17 mouse cellular contexts compared by ENCODE assay signal in genomic region chr9:68637301-68637700, GRCm38 (mm10). TPM values are rescaled to one million over a fixed set of nuclear protein-coding genes. Genes with fewer than 3 reads are reported as not detected.
A peak's percentile ranks its signal among the peaks of the same experiment; 100 is the strongest.
DNase-seq lines count a peak whose midpoint lies in the region; TF ChIP-seq lines count a peak whose summit lies in the region.
"Had no signal": no experiment of that assay in that cellular context is flagged by ENCODE, and none has a peak within 500 bp of the region (broad histone marks: within the 10 kb centered on the region; RNA-seq: fewer than 3 reads in every experiment).

No protein-coding gene starts in this region.

- H3K36me3 ChIP-seq in heart, embryonic 10.5 days, result no peaks in the 10 kb centered on the region
- H3K36me3 ChIP-seq: embryonic facial prominence, embryonic 12.5 days; embryonic facial prominence, embryonic 15.5 days; hindbrain, embryonic 12.5 days; hindbrain, embryonic 15.5 days had no signal

- TF ChIP-seq POLR2A in cerebellum, adult 2 months (IDR thresholded peaks at IDR 0.05; ENCODE audit: borderline replicate concordance, insufficient read depth, low read length), result no peak

- DNase-seq in cerebellum, adult 2 months, result peak; percentile 35 to 58
- no peak for DNase-seq in cerebellum, adult 9-11 months
- DNase-seq in heart, adult 11 months, result peak; percentile 85
- no peak for DNase-seq in heart, embryonic 10.5 days (ENCODE audit: low spot score)
- DNase-seq in cerebellum, postnatal 25 days, result peak; percentile 57 to 77
- DNase-seq in gastrocnemius, adult 2 months, result no peak
- DNase-seq: adrenal gland, adult 2 months; adrenal gland, postnatal 14 days; forebrain, postnatal 0 days; gastrocnemius, postnatal 25 days; heart, adult 2 months; kidney, adult 2 months had no signal

- H3K27ac ChIP-seq in cerebellum, adult 2 months (ENCODE audit: insufficient read depth, low read length), result no peak overlapping the region
- no peak overlapping the region for H3K27ac ChIP-seq in heart, embryonic 10.5 days
- no peak overlapping the region for H3K27ac ChIP-seq in gastrocnemius, adult 2 months
- H3K27ac ChIP-seq: embryonic facial prominence, embryonic 12.5 days; embryonic facial prominence, embryonic 15.5 days; heart, adult 2 months; hindbrain, embryonic 12.5 days; hindbrain, embryonic 15.5 days had no signal

- no peaks in the 10 kb centered on the region for H3K27me3 ChIP-seq in cerebellum, adult 2 months (ENCODE audit: control insufficient read depth, insufficient read depth, low read length)
- no peaks in the 10 kb centered on the region for H3K27me3 ChIP-seq in heart, embryonic 10.5 days (ENCODE audit: insufficient read depth, poor library complexity, severe bottlenecking)
- H3K27me3 ChIP-seq: embryonic facial prominence, embryonic 12.5 days; hindbrain, embryonic 12.5 days; hindbrain, embryonic 15.5 days had no signal

- intact Hi-C loops in gastrocnemius, adult 2 months (cut with DNase I), result no loop called here

- TF ChIP-seq CTCF in cerebellum, adult 2 months (IDR thresholded peaks at IDR 0.05; ENCODE audit: borderline replicate concordance, insufficient read depth, low read depth, low read length), result no peak
- no peak for TF ChIP-seq CTCF in gastrocnemius, adult 2 months (IDR thresholded peaks at IDR 0.05)

- WGBS in cerebellum, adult 2 months, result 27% methylated on average over 8 of the region's 8 CpGs
- 84% methylated on average over 8 of the region's 8 CpGs for WGBS in heart, embryonic 10.5 days

- no peak overlapping the region for H3K4me3 ChIP-seq in cerebellum, adult 2 months (replicated peaks; ENCODE audit: insufficient read depth, low read depth, low read length)
- H3K4me3 ChIP-seq in heart, embryonic 10.5 days, result no peak overlapping the region
- H3K4me3 ChIP-seq in gastrocnemius, adult 2 months, result no peak overlapping the region
- H3K4me3 ChIP-seq: embryonic facial prominence, embryonic 12.5 days; embryonic facial prominence, embryonic 15.5 days; heart, adult 2 months; hindbrain, embryonic 12.5 days; hindbrain, embryonic 15.5 days had no signal

- peaks cover 3% of the 10 kb centered on the region for H3K4me1 ChIP-seq in cerebellum, adult 2 months (ENCODE audit: control insufficient read depth, insufficient read depth, low read length)
- H3K4me1 ChIP-seq in heart, embryonic 10.5 days, result no peaks in the 10 kb centered on the region
- H3K4me1 ChIP-seq: embryonic facial prominence, embryonic 12.5 days; embryonic facial prominence, embryonic 15.5 days; hindbrain, embryonic 12.5 days; hindbrain, embryonic 15.5 days had no signal

- no peaks in the 10 kb centered on the region for H3K9me3 ChIP-seq in heart, embryonic 10.5 days
- H3K9me3 ChIP-seq: embryonic facial prominence, embryonic 12.5 days; embryonic facial prominence, embryonic 15.5 days; hindbrain, embryonic 12.5 days; hindbrain, embryonic 15.5 days had no signal

RNA-seq across cellular contexts. Expression of gene Rora, which starts 16.3 kb away (rescaled TPM):
- polyA plus RNA-seq in cerebellum, adult 2 months (2012; rRNA removed), result 58.4 and 62.4 TPM in 2 replicates
- polyA plus RNA-seq in heart, embryonic 10.5 days (2016; fragmentation: Nextera tagmentation; extraction: Ambion mirVana), result 5.0 and 5.1 TPM in 2 replicates
- 100 to 1,000 TPM in 1 of 2 experiments, 10 to 100 TPM in 1; 60.6 to 112 TPM for total RNA-seq in gastrocnemius, adult 2 months (2021)
- total RNA-seq: MEL had no signal

Comparison
In these comparisons a context has a peak if more than half of its experiments do, and no peak if none do; other contexts are left out.
1. DNase-seq: peak in cerebellum, adult 2 months (2 of 2), heart, adult 11 months (single experiment) and cerebellum, postnatal 25 days (2 of 2); none in cerebellum, adult 9-11 months (single experiment), heart, embryonic 10.5 days (single experiment) and gastrocnemius, adult 2 months (single experiment).